Mouse (Mus musculus) neural tube, embryonic 12.5 days (tissue): ENCODE data around the gene Blvra. TPM values are rescaled to one million over a fixed set of nuclear protein-coding genes. Genes with fewer than 3 reads are reported as not detected.

Experiments
- ATAC-seq: fragments of 200-750 bp; cut with Nextera tagmentation; 2 replicates; pipeline ENCODE4 v1.8.0; 2017; ENCODE audit warnings: low read depth, mild to moderate bottlenecking, moderate TSS enrichment, moderate library complexity; ENCODE audit not compliant: low FRiP score
- H3K27ac ChIP-seq: fragments of 300-500 bp; sonication (generic); 2 replicates; pipeline ENCODE4 v1.5.1; 2016
- H3K27me3 ChIP-seq: fragments of 300-500 bp; sonication (generic); replicated peaks from 2 replicates; pipeline ENCODE4 v1.6.1; 2016; ENCODE audit warnings: mild to moderate bottlenecking
- H3K36me3 ChIP-seq: fragments of 300-500 bp; sonication (generic); 2 replicates; pipeline ENCODE4 v1.6.1; 2016; ENCODE audit warnings: mild to moderate bottlenecking
- H3K4me1 ChIP-seq: fragments of 300-500 bp; sonication (generic); 2 replicates; pipeline ENCODE4 v1.6.1; 2016
- H3K4me2 ChIP-seq: fragments of 300-500 bp; sonication (generic); replicated peaks from 2 replicates; pipeline ENCODE4 v1.6.1; 2016; ENCODE audit warnings: mild to moderate bottlenecking
- H3K4me3 ChIP-seq: fragments of 300-500 bp; sonication (generic); 2 replicates; pipeline ENCODE4 v1.5.1; 2016
- H3K9ac ChIP-seq: fragments of 300-500 bp; sonication (generic); 2 replicates; pipeline ENCODE4 v1.6.1; 2016; ENCODE audit warnings: mild to moderate bottlenecking
- H3K9me3 ChIP-seq: fragments of 300-500 bp; sonication (generic); 2 replicates; pipeline ENCODE4 v1.6.1; 2016; ENCODE audit warnings: mild to moderate bottlenecking
- WGBS: fragments of 180-500 bp; shearing (Covaris S2); methylation state at CpG from one replicate; pipeline ENCODE4 v1.1.7; 2016; 5-methylcytosine and 5-hydroxymethylcytosine counted together
- microRNA-seq: library from miRNA; unstranded; fragments of <30 nt; microRNA quantifications from one replicate; pipeline ENCODE4, GENCODE M21; 2017
- polyA plus RNA-seq: library from polyadenylated mRNA; unstranded; fragments of >200 nt; fragmentation: Nextera tagmentation; extraction: Ambion mirVana; gene quantifications from 2 replicates; pipeline ENCODE4 v1.2.1, GENCODE M21; 2016

Gene Blvra
- polyA plus RNA-seq, 1 experiment from 2014 or later = 25.3 TPM

DNA sequence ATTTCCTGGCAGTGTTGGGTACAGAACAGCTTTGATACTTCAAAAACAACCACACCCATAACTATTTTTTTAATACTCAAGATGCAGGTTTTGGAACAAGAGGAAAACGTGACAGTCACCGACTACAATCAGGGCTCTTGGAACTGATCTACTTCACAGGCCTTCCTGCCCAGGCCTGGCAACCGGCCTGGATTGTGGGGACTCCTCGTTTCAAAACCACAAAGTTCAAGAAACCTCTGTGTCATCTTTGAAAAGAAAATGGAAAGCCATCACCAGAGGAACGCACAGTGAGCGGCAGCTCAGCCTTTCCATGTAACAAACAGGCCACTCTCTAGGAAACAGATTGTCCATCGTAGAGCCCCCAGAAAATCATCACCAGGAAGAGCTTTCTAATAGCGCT, 68.6 kb downstream of the Blvra start:
- H3K4me1 ChIP-seq = peaks cover 31% of the 10 kb centered on the region
- H3K4me3 ChIP-seq = no peak overlapping the region
- no peaks in the 10 kb centered on the region for H3K27me3 ChIP-seq
- H3K9ac ChIP-seq = no peak overlapping the region
- no peak for ATAC-seq
- H3K9me3 ChIP-seq = no peaks in the 10 kb centered on the region
- 94% methylated on average over 8 of the region's 8 CpGs for WGBS
- peaks cover 11% of the 10 kb centered on the region; the same call in 1 of the 2 replicates for H3K36me3 ChIP-seq
- H3K27ac ChIP-seq = no peak overlapping the region
- no peak overlapping the region for H3K4me2 ChIP-seq

DNA sequence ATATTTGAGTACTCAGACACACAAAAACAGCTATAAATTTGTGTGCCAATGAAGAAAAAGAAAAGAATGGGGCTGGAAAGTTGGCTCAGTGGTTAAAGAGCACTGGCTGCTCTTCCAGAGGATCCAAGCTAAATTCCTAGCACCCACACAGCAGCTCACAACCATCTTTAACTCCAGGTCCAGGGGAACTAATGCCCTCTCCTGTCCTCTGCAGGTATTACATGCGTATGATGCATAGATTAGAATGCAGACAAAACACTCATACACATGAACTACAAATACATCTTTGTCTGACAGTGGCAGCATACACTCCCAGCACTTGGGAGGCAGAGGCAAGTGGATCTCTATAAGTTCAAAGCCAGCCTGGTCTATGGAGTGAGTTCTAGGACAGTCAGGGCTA, 69.1 kb downstream of the Blvra start:
- H3K27me3 ChIP-seq = no peaks in the 10 kb centered on the region
- peaks cover 11% of the 10 kb centered on the region; the same call in 1 of the 2 replicates for H3K36me3 ChIP-seq
- no peak overlapping the region for H3K4me3 ChIP-seq
- H3K27ac ChIP-seq = no peak overlapping the region
- ATAC-seq = no peak
- no peak overlapping the region for H3K9ac ChIP-seq
- peaks cover 25% of the 10 kb centered on the region for H3K4me1 ChIP-seq
- H3K4me2 ChIP-seq = no peak overlapping the region
- no peaks in the 10 kb centered on the region for H3K9me3 ChIP-seq
- 97% methylated on average over 1 of the region's 1 CpGs for WGBS

DNA sequence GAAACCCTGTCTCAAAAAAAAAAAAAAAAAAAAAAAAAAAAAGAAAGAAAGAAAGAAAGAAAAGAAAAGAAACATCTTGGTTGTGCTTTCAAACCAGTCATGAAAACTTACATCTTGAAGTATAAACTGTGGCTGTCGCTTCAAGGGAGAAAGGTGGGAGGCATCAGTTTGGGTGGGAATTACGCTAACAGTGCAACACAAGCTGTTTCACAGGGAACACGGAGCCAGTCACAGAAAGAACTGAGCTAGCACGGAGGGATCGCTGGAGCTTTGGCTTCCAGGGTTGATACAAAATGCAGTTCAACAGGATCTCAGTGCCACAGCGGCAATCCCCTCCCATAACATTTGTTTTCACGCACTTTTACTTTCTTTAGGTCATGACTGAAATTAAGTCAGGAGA, 69.5 kb downstream of the Blvra start:
- Histone ChIP-seq H3K4me3 (no peak overlapping the region), H3K27me3 (no peaks in the 10 kb centered on the region), H3K4me1 (peaks cover 23% of the 10 kb centered on the region), H3K36me3 (peaks cover 11% of the 10 kb centered on the region; the same call in 1 of the 2 replicates), H3K4me2 (no peak overlapping the region), H3K9ac (no peak overlapping the region), H3K9me3 (no peaks in the 10 kb centered on the region), H3K27ac (no peak overlapping the region)
- 96% methylated on average over 7 of the region's 7 CpGs for WGBS
- ATAC-seq = no peak

DNA sequence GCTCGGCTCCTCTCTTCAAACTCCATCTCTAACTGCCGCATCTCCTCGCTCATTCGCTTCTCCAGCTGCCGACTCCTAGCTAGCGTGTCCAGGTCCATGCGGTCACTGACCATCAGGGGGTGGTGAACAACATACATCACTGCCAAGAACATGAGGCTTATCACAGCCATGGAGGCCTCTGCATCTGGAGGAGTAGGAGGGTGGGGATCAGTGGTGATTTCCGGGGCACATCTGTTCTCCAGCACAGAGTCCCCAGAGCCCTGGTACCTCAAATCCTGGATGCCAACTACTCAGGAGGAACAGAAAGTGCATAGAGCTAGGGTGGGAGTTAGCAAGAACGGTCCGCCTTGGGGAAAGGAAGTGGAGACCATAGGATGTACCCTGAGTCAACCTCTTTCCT, 71.6 kb downstream of the Blvra start:
- Histone ChIP-seq H3K27ac (no peak overlapping the region), H3K4me2 (peak overlapping the region; percentile 69), H3K4me1 (peaks cover 14% of the 10 kb centered on the region), H3K27me3 (no peaks in the 10 kb centered on the region), H3K36me3 (peaks cover 11% of the 10 kb centered on the region; the same call in 1 of the 2 replicates), H3K9me3 (no peaks in the 10 kb centered on the region), H3K9ac (no peak overlapping the region), H3K4me3 (no peak overlapping the region)
- WGBS = 79% methylated on average over 10 of the region's 10 CpGs
- ATAC-seq = no peak

GRCm38 (mm10) chr2:127142577-127143157, 72.2 kb downstream of the Blvra start:
- peaks cover 11% of the 10 kb centered on the region; the same call in 1 of the 2 replicates for H3K36me3 ChIP-seq
- peak; percentile 29; the same call in 1 of the 2 replicates for ATAC-seq
- H3K27me3 ChIP-seq = no peaks in the 10 kb centered on the region
- WGBS = 16% methylated on average over 6 of the region's 6 CpGs
- peak overlapping the region; percentile 69 for H3K4me2 ChIP-seq
- H3K4me3 ChIP-seq = peak overlapping the region; percentile 50
- no peak overlapping the region for H3K27ac ChIP-seq
- peaks cover 14% of the 10 kb centered on the region for H3K4me1 ChIP-seq
- peak overlapping the region; percentile 48 for H3K9ac ChIP-seq
- no peaks in the 10 kb centered on the region for H3K9me3 ChIP-seq

GRCm38 (mm10) chr2:127143158-127144063, 72.9 kb downstream of the Blvra start, which contains the start of gene Itpripl1:
Gene Itpripl1, minus strand, starts transcription at chr2:127143442.
- Histone ChIP-seq H3K36me3 (peaks cover 11% of the 10 kb centered on the region; the same call in 1 of the 2 replicates), H3K4me3 (peak within 1 kb of the TSS; percentile 50), H3K4me2 (peak within 1 kb of the TSS; percentile 69), H3K9me3 (no peaks in the 10 kb centered on the region), H3K27ac (no peak within 1 kb of the TSS), H3K4me1 (peaks cover 10% of the 10 kb centered on the region), H3K9ac (peak within 1 kb of the TSS; percentile 48), H3K27me3 (no peaks in the 10 kb centered on the region)
- 4% methylated on average over 31 of the region's 31 CpGs for WGBS
- peak; percentile 80 for ATAC-seq

GRCm38 (mm10) chr2:127145699-127146098, 75.2 kb downstream of the Blvra start:
- Histone ChIP-seq H3K4me3 (no peak overlapping the region), H3K9ac (no peak overlapping the region), H3K4me2 (no peak overlapping the region), H3K36me3 (peaks cover 6% of the 10 kb centered on the region; the same call in 1 of the 2 replicates), H3K27ac (no peak overlapping the region), H3K27me3 (no peaks in the 10 kb centered on the region), H3K4me1 (peaks cover 10% of the 10 kb centered on the region), H3K9me3 (no peaks in the 10 kb centered on the region)
- 91% methylated on average over 3 of the region's 3 CpGs for WGBS
- no peak for ATAC-seq

Small RNA genes lying within 50 kb of the gene (microRNA-seq; reads per million reads assigned to microRNA genes)
- gene Gm24081 = not detected

Other genes with a start within 250 kb of the Blvra start
- gene Trpm7, start 194.4 kb upstream of the Blvra start, polyA plus RNA-seq = 34.0 and 35.3 TPM in 2 replicates
- 34.6 and 36.7 TPM in 2 replicates for gene Sppl2a, start 137.4 kb upstream of the Blvra start, polyA plus RNA-seq
- 13.2 TPM in 2 replicates for gene Ap4e1, start 61.9 kb upstream of the Blvra start, polyA plus RNA-seq
- 58.5 and 59.6 TPM in 2 replicates for gene Ncaph, start 63.3 kb downstream of the Blvra start, polyA plus RNA-seq
- gene Itpripl1, start 72.8 kb downstream of the Blvra start, polyA plus RNA-seq = 14.5 and 15.3 TPM in 2 replicates
- gene 1810024B03Rik, start 137.6 kb downstream of the Blvra start, polyA plus RNA-seq = 2.6 and 2.8 TPM in 2 replicates
- 71.9 and 76.8 TPM in 2 replicates for gene Snrnp200, start 137.7 kb downstream of the Blvra start, polyA plus RNA-seq
- 64.1 and 64.5 TPM in 2 replicates for gene Ciao1, start 177.2 kb downstream of the Blvra start, polyA plus RNA-seq
- 37.5 and 41.7 TPM in 2 replicates for gene Tmem127, start 177.2 kb downstream of the Blvra start, polyA plus RNA-seq
- 88.4 and 88.7 TPM in 2 replicates for gene Stard7, start 199.6 kb downstream of the Blvra start, polyA plus RNA-seq